Mouse (Mus musculus) left cerebral cortex, adult 8-10 months (tissue): ENCODE measurements at regions not wholly inside any gene's neighbourhood (a gene's known extent, or its start where the extent isn't known, plus 50 kb on each side); places are given as distances from the start of the nearest gene placed in this dataset.

Experiments
- DNase-seq, 2 experiments: peaks; one replicate each; pipeline ENCODE4 v3.0.0; 2022; ENCODE audit warnings: low spot score in 2 of 2

DNA sequence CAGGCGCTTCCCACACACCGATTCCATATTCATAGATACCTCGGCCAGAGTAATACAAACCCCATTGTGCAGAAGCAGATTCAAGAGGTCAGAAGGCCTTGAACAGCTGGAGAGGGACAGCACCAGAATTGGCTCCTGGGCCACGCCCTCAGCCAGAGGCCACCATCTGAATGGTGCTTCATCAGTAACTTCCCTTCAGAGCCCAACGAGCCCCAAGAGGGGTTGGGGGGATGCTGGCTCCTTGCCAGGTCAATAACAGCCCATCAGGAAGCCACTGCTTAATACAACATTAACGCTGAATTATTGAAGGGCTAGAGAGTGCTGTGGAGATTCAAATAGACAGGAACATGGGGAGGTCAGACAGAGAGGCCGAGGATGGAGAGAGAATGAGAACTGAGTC is 203.0 kb downstream of the Rplp1 start:
- no peak for DNase-seq

DNA sequence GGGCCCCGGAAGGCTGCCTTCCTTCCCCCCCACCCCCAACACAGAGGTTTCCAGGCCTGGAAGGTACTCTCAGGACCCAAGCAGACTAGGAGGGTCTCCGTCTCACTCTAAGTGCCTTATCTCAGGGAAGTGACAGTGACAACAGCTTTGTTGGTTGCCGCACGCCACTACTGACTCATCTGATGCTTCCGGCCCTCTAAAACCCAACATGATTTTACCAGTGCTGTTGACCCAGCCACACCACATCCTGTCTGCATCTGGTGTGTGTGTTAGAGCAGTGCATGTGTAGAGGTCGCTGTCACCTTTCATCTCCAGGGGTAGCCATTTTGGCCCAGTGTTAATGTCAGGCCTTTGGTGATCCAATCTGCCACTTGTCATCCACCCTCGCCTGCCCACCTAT is 206.5 kb downstream of the Rplp1 start:
- DNase-seq = no peak

- no peak for DNase-seq
These were observed 207.0 kb downstream of the Rplp1 start for GRCm38 (mm10) chr9:61707296-61707695.

DNA sequence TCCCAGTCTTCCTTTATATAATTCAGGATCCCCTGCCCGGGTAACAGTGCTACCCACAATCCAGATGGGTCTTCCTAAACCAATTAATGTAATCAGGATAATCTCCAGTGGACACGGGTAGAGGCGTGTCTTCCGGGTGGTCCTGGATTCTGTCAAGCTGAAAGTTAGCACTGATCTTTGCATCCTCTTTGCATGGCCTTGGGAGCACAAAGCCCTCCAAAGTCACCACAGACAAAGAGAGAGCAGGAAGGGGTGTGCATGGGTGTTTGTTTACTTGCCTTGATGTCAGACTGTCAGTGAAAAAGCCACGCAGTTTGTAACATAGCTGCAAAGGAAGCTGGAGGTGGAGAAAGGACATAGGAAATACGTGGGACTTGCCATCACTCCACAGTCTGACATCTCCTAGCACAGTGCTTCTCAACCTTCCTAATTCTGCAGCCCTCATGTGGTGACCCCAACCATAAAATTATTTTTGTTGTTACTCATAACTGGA is 208.0 kb downstream of the Rplp1 start:
- no peak for DNase-seq

- DNase-seq = peak in 1 of 2 experiments; percentile 56
These were observed 208.6 kb downstream of the Rplp1 start for GRCm38 (mm10) chr9:61705586-61706233.

DNA sequence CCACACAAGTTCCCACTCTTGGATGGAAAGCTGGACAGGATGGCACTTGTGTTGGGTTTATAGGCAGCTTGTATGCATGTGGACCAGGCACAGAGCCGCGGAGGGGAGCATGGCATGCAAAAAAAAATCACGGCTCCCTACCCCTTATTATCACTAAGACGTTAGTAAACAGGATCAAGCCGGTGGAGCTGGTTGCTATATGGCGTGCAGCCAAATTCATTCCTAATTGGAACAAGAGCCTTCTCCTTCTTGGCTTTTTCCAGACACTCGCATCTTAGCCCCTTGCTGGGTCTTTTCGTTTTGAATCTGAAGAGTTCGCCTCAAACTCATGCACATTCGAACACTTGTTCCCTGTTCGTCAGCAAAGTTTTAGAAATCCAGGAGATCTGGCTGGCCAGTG is 211.0 kb downstream of the Rplp1 start:
- no peak for DNase-seq

- no peak for DNase-seq
These were observed 211.9 kb downstream of the Rplp1 start for GRCm38 (mm10) chr9:61702280-61702966.

- no peak for DNase-seq
These were observed 213.8 kb downstream of the Rplp1 start for GRCm38 (mm10) chr9:61700576-61700975.

DNA sequence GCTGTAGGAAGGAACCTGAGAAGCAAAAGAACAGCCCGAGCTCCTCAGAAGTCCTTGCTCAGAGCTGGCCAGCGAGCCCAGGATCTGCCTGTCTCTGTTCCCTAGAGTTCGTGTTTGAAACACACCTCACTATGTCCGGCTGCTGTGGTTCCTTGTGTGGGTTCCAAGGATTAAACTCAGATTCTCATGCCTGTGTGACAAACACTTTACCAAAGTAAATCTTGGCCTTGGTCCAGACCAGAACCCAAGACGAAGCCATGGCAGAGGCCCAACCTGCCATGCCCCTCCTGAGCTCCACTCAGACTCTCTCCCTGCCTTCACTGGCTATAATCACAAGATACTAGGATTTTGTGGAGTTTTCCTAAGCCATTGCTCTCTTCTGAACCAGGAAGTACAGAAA is 214.7 kb downstream of the Rplp1 start:
- no peak for DNase-seq

GRCm38 (mm10) chr9:61697959-61698358 is 216.4 kb downstream of the Rplp1 start:
- no peak for DNase-seq

- no peak for DNase-seq
These were observed 217.5 kb downstream of the Rplp1 start for GRCm38 (mm10) chr9:61696831-61697230.

DNA sequence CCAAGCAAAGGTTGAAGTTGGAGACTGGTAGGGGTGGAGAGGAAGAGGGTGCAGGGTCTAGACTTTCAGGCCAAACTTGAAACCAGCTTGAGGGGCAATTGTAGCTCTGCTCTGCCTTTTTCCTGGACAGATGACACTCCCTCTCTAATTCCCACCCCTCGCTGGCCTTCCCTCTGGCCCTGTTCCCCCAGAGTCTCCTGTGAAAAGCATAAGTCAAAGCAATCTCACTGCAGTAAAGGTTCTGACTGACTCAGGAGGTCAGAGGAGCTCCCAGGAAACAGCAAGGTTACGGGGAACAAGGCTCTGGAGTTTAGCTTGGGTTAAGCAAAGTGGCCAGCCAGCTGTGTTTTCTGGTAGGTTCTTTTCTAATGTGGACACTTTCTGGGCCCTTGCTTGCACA is 218.5 kb downstream of the Rplp1 start:
- no peak for DNase-seq

- DNase-seq = no peak
These were observed 219.0 kb downstream of the Rplp1 start for GRCm38 (mm10) chr9:61695381-61695791.

DNA sequence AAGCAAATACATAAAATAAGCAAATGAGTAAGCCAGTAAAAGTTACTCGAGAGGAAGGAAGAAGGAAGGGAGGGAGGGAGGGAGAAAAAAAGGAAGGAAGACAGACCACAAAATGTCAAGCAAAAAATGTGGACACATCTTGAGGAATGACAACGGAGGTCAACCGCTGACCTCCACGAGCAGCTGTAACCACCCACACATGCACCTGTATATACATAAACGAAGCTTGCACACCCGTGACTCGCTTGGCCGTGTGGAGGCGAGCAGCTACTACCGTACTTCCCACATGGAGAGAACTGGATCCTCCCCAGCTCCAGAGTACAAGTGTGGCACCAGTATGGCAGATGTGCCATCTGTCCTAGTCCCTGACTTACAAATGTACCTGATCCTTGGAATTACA is 220.1 kb downstream of the Rplp1 start:
- no peak for DNase-seq

- DNase-seq = no peak
These were observed 223.6 kb downstream of the Rplp1 start for GRCm38 (mm10) chr9:61690786-61691185.

- no peak for DNase-seq
These were observed 224.4 kb downstream of the Rplp1 start for GRCm38 (mm10) chr9:61689939-61690338.

- DNase-seq = no peak
These were observed 224.8 kb downstream of the Rplp1 start for GRCm38 (mm10) chr9:61689516-61689915.

- no peak for DNase-seq
These were observed 230.8 kb downstream of the Rplp1 start for GRCm38 (mm10) chr9:61683557-61683956.

DNA sequence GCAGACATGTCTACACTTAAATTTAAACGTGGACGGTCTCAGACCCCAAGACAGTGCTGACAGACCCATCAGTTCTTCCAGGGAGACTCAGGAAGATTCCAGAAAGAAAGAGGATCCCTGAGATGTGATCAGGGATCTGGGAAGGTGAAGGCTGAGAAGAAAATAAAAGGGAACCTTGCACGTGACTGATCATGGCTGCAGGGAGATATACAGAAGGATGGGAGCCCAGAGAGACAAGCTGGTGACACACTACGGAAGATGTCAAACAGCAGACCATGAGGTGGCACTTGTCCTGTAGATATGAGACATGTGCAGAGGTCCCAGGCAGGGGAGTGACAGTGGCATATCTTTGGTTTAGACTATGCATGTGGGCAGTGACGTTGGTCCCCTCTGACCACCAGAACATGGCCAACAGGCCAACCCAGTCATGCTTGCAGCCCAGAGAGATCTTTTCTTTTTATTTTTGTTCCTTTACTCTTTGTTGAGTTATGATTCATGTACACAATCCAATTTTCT is 231.5 kb downstream of the Rplp1 start:
- no peak for DNase-seq

DNA sequence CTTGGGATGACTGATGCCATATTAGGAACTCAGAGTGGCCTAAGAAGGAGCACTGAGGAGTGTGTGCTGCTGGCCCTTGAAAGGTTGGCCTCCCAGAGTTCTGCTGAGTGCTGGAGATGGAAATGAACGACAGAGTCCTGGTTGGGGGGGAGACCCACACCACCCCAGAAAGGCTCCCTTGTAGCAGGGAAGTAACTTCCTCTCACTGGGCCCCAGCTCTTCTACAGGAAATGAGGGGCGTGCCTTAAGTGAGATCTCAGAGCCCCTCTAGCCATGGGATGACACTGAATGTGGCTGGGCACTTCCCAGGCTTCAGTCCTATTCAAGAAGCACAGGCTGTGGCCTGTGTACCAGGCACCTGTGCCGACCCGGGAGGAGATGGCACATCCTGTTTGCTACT is 232.0 kb downstream of the Rplp1 start:
- no peak for DNase-seq

DNA sequence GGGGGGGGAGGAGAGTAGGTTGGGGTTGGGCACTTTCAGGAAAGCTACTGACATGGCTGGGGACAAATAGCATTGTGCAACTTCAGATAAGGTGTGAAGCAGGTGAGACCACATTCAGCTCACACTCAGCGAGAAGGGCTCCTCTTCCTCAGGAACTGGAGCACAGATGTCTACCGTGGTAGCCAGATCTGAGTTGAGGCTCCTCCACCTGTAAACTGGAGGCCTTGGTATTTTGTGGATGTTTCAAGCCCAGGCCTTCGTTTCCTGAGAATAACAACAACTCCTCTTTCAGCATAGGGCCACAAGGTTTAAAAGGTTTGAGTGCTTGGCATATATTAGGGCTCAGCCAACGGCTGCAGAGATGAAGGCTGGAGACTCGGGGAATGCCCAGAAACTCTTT is 232.9 kb downstream of the Rplp1 start:
- DNase-seq = no peak

DNA sequence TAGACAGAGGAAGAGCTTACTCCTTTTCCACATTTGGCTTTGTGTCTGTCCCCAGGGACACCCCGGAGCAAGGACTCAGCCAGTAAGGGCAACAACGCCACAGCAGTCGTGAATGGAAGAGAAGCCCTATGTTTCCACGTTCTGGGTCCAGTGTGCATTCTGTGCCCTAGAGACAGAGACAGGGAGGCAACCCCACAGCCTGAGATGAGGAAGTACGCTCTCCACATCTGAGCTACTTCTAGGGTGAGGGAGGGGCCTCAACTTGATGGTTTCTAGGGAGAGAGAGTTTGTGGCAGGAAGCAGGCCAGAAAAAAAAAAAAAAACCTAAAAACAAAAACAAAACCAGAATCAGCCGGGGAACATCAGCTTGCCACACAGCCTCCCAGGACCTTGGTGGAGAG is 233.4 kb downstream of the Rplp1 start:
- no peak for DNase-seq

GRCm38 (mm10) chr9:61679686-61680085 is 234.7 kb downstream of the Rplp1 start:
- no peak for DNase-seq
